Mouse (Mus musculus) ovary, adult 18-20 months (tissue): ENCODE data around the gene Npepl1.

ENCODE experiments used
- DNase-seq: peaks from one replicate; pipeline ENCODE4 v3.0.0; 2022; ENCODE audit warnings: low spot score, mixed read lengths

Gene Npepl1

GRCm38 (mm10) chr2:174109991-174110782 lies at the start of gene Npepl1:
Gene Npepl1, plus strand, starts transcription at chr2:174110349.
- DNase-seq: peak; percentile 43

GRCm38 (mm10) chr2:174061219-174061618 lies 48.9 kb upstream of the Npepl1 start:
- no peak for DNase-seq

GRCm38 (mm10) chr2:174063074-174063473 lies 47.1 kb upstream of the Npepl1 start:
- DNase-seq: no peak

- DNase-seq: no peak
Measured at GRCm38 (mm10) chr2:174063527-174064211, 46.5 kb upstream of the Npepl1 start.

GRCm38 (mm10) chr2:174067793-174068419 lies 42.2 kb upstream of the Npepl1 start:
- DNase-seq: no peak

GRCm38 (mm10) chr2:174069532-174070049 lies 40.6 kb upstream of the Npepl1 start:
- no peak for DNase-seq

GRCm38 (mm10) chr2:174071406-174071805 lies 38.7 kb upstream of the Npepl1 start:
- no peak for DNase-seq

- DNase-seq: no peak
Measured at GRCm38 (mm10) chr2:174073156-174073790, 36.9 kb upstream of the Npepl1 start.

- DNase-seq: no peak
Measured at GRCm38 (mm10) chr2:174074621-174075020, 35.5 kb upstream of the Npepl1 start.

GRCm38 (mm10) chr2:174075072-174075570 lies 35.0 kb upstream of the Npepl1 start:
- DNase-seq: no peak

GRCm38 (mm10) chr2:174075673-174076432 lies 34.3 kb upstream of the Npepl1 start, which contains the start of gene Stx16:
Gene Stx16, plus strand, starts transcription at chr2:174076308.
- peak; percentile 89 for DNase-seq

GRCm38 (mm10) chr2:174076433-174076824 lies 33.7 kb upstream of the Npepl1 start:
- no peak for DNase-seq

- no peak for DNase-seq
Measured at GRCm38 (mm10) chr2:174077004-174077695, 33.0 kb upstream of the Npepl1 start.

- DNase-seq: no peak
Measured at GRCm38 (mm10) chr2:174077776-174078338, 32.3 kb upstream of the Npepl1 start.

- no peak for DNase-seq
Measured at GRCm38 (mm10) chr2:174081833-174082232, 28.3 kb upstream of the Npepl1 start.

GRCm38 (mm10) chr2:174082380-174082918 lies 27.7 kb upstream of the Npepl1 start:
- no peak for DNase-seq

- DNase-seq: no peak
Measured at GRCm38 (mm10) chr2:174095086-174095485, 15.1 kb upstream of the Npepl1 start.

GRCm38 (mm10) chr2:174102399-174102798 lies 7.8 kb upstream of the Npepl1 start:
- no peak for DNase-seq

- DNase-seq: no peak
Measured at GRCm38 (mm10) chr2:174103527-174103926, 6.6 kb upstream of the Npepl1 start.

GRCm38 (mm10) chr2:174107375-174107774 lies 2.8 kb upstream of the Npepl1 start:
- no peak for DNase-seq
